Mouse (Mus musculus): ENCODE data around the gene Fyb. TPM values are rescaled to one million over a fixed set of nuclear protein-coding genes. Genes with fewer than 3 reads are reported as not detected.

The Fyb gene
- polyA plus RNA-seq, 1 experiment from 2014 or later: 5.5 TPM

- Histone ChIP-seq H3K4me2 (replicated peaks) (peak within 1 kb of the TSS; percentile 85), H3K4me1 (peaks cover 19% of the 10 kb centered on the region), H3K4me3 (peak within 1 kb of the TSS; percentile 91), H3K27ac (peak within 1 kb of the TSS; percentile 96), H3K9me3 (replicated peaks) (no peaks in the 10 kb centered on the region), H3K27me3 (no peaks in the 10 kb centered on the region), H3K9ac (peak within 1 kb of the TSS; percentile 97), H3K36me3 (no peaks in the 10 kb centered on the region)
- 2% methylated on average over 36 of the region's 82 CpGs for WGBS
- ATAC-seq (ENCODE audit: low FRiP score): peak; percentile 90
These were observed 185.4 kb downstream of the Fyb start, which contains the start of gene Rictor for GRCm38 (mm10) chr15:6707936-6708525. Gene Rictor (plus strand): TSS chr15:6708379.

- Histone ChIP-seq H3K27me3 (no peaks in the 10 kb centered on the region), H3K27ac (peak overlapping the region; percentile 96), H3K4me1 (peaks cover 23% of the 10 kb centered on the region), H3K4me3 (peak overlapping the region; percentile 91), H3K4me2 (replicated peaks) (peak overlapping the region; percentile 85), H3K9ac (peak overlapping the region; percentile 97), H3K36me3 (no peaks in the 10 kb centered on the region), H3K9me3 (replicated peaks) (no peaks in the 10 kb centered on the region)
- peak; percentile 84 for ATAC-seq (ENCODE audit: low FRiP score)
- WGBS: under 1% methylated on average over 79 of the region's 89 CpGs
These were observed 186.1 kb downstream of the Fyb start for GRCm38 (mm10) chr15:6708526-6709441.

- 21% methylated on average over 8 of the region's 8 CpGs for WGBS
- no peaks in the 10 kb centered on the region for H3K27me3 ChIP-seq
- ATAC-seq (ENCODE audit: low FRiP score): no peak
These were observed 187.0 kb downstream of the Fyb start for GRCm38 (mm10) chr15:6709618-6710017.

GRCm38 (mm10) chr15:6710341-6710740 lies 187.7 kb downstream of the Fyb start:
- H3K4me2 ChIP-seq (replicated peaks): peak overlapping the region; percentile 85; the same call in 1 of the 2 replicates
- no peaks in the 10 kb centered on the region for H3K36me3 ChIP-seq
- no peak for ATAC-seq (ENCODE audit: low FRiP score)
- no peak overlapping the region for H3K9ac ChIP-seq
- H3K4me3 ChIP-seq: no peak overlapping the region
- 76% methylated on average over 7 of the region's 7 CpGs for WGBS
- H3K27ac ChIP-seq: no peak overlapping the region
- no peaks in the 10 kb centered on the region for H3K9me3 ChIP-seq (replicated peaks)
- no peaks in the 10 kb centered on the region for H3K27me3 ChIP-seq
- peaks cover 32% of the 10 kb centered on the region for H3K4me1 ChIP-seq

More at GRCm38 (mm10) chr15:6709618-6710017, 187.0 kb downstream of the Fyb start:
- H3K4me2 ChIP-seq (replicated peaks): peak overlapping the region; percentile 85
- no peak overlapping the region for H3K27ac ChIP-seq
- no peaks in the 10 kb centered on the region for H3K36me3 ChIP-seq
- H3K4me3 ChIP-seq: peak overlapping the region; percentile 91
- peak overlapping the region; percentile 97 for H3K9ac ChIP-seq
- H3K4me1 ChIP-seq: peaks cover 26% of the 10 kb centered on the region
- no peaks in the 10 kb centered on the region for H3K9me3 ChIP-seq (replicated peaks)

GRCm38 (mm10) chr15:6711226-6711625 lies 188.6 kb downstream of the Fyb start:
- no peaks in the 10 kb centered on the region for H3K27me3 ChIP-seq
- H3K36me3 ChIP-seq: no peaks in the 10 kb centered on the region
- peaks cover 32% of the 10 kb centered on the region for H3K4me1 ChIP-seq
- no peak overlapping the region for H3K4me3 ChIP-seq
- 86% methylated on average over 7 of the region's 7 CpGs for WGBS
- H3K27ac ChIP-seq: no peak overlapping the region
- ATAC-seq (ENCODE audit: low FRiP score): no peak
- H3K4me2 ChIP-seq (replicated peaks): no peak overlapping the region
- no peaks in the 10 kb centered on the region for H3K9me3 ChIP-seq (replicated peaks)
- no peak overlapping the region for H3K9ac ChIP-seq

Other genes with a start within 250 kb of the Fyb start
- 63.5 and 81.0 TPM in 2 replicates for gene Dab2, start 223.1 kb upstream of the Fyb start, polyA plus RNA-seq (2016; fragmentation: Nextera tagmentation; extraction: Ambion mirVana)
- not detected in 2 replicates for gene C9, start 77.5 kb upstream of the Fyb start, polyA plus RNA-seq (2016; fragmentation: Nextera tagmentation; extraction: Ambion mirVana)
- gene Rictor, start 185.5 kb downstream of the Fyb start, polyA plus RNA-seq (2016; fragmentation: Nextera tagmentation; extraction: Ambion mirVana): 57.3 and 58.0 TPM in 2 replicates